Mouse (Mus musculus) liver, postnatal 0 days (tissue): ENCODE results near the gene Elovl5. TPM values are rescaled to one million over a fixed set of nuclear protein-coding genes. Genes with fewer than 3 reads are reported as not detected.

ENCODE experiments used
- ATAC-seq: fragments of 200-750 bp; cut with Nextera tagmentation; 2 replicates; pipeline ENCODE4 v1.8.0; 2017; ENCODE audit warnings: mild to moderate bottlenecking, moderate library complexity
- DNase-seq: peaks from one replicate; pipeline ENCODE4 v3.0.0-alpha.2; 2016
- H3K27ac ChIP-seq: fragments of 300-500 bp; sonication (generic); 2 replicates; pipeline ENCODE4 v1.5.1; 2014; ENCODE audit warnings: antibody characterized with exemption, moderate library complexity, mild to moderate bottlenecking, low read depth
- H3K27me3 ChIP-seq: fragments of 300-500 bp; sonication (generic); 2 replicates; pipeline ENCODE4 v1.6.1; 2014; ENCODE audit warnings: low read length, control low read depth, mixed read lengths; ENCODE audit not compliant: insufficient read depth
- H3K36me3 ChIP-seq: fragments of 300-500 bp; sonication (generic); replicated peaks from 2 replicates; pipeline ENCODE4 v1.6.1; 2014; ENCODE audit warnings: mild to moderate bottlenecking, control low read depth, low read length, moderate library complexity, mixed read lengths; ENCODE audit not compliant: insufficient read depth
- H3K4me1 ChIP-seq: fragments of 300-500 bp; sonication (generic); 2 replicates; pipeline ENCODE4 v1.6.1; 2014; ENCODE audit warnings: antibody characterized with exemption, mild to moderate bottlenecking, control low read depth; ENCODE audit not compliant: insufficient read depth
- H3K4me2 ChIP-seq: fragments of 300-500 bp; sonication (generic); 2 replicates; pipeline ENCODE4 v1.6.1; 2014; ENCODE audit warnings: low read depth, mild to moderate bottlenecking, low read length, moderate library complexity, mixed read lengths
- H3K4me3 ChIP-seq: fragments of 300-500 bp; sonication (generic); 2 replicates; pipeline ENCODE4 v1.5.1; 2014; ENCODE audit warnings: low read depth, low read length
- H3K9ac ChIP-seq: fragments of 300-500 bp; sonication (generic); replicated peaks from 2 replicates; pipeline ENCODE4 v1.6.1; 2014; ENCODE audit warnings: mild to moderate bottlenecking, moderate library complexity
- H3K9me3 ChIP-seq: fragments of 300-500 bp; sonication (generic); 2 replicates; pipeline ENCODE4 v1.6.1; 2016; ENCODE audit warnings: mild to moderate bottlenecking, control low read depth, low read length, mixed read lengths
- CTCF ChIP-seq: sonication (generic); IDR thresholded peaks from 2 replicates; pipeline ENCODE4 v1.5.1; 2016; ENCODE audit warnings: antibody characterized with exemption, low read depth
- EP300 ChIP-seq: IDR thresholded peaks from 2 replicates; pipeline ENCODE4 v1.6.1; 2016; ENCODE audit warnings: antibody characterized with exemption, low read depth, mild to moderate bottlenecking
- WGBS: fragments of 180-500 bp; shearing (Covaris S2); extraction: QIAGEN DNeasy Blood & Tissue Kit; methylation state at CpG from one replicate; pipeline ENCODE4 v1.1.7; 2014; ENCODE audit not compliant: insufficient replicate concordance; 5-methylcytosine and 5-hydroxymethylcytosine counted together
- polyA plus RNA-seq: library from polyadenylated mRNA; unstranded; fragments of >200 nt; fragmentation: Nextera tagmentation; extraction: Ambion mirVana; gene quantifications from 2 replicates; pipeline ENCODE4 v1.2.1, GENCODE M21; 2015

Elovl5 gene
- polyA plus RNA-seq, 1 experiment from 2014 or later: 107 TPM

GRCm38 (mm10) chr9:77955511-77955910, 38.3 kb downstream of the Elovl5 start:
- WGBS: 55% methylated on average over 2 of the region's 2 CpGs

GRCm38 (mm10) chr9:77955964-77956363, 38.8 kb downstream of the Elovl5 start:
- Histone ChIP-seq H3K4me1 (peaks cover 9% of the 10 kb centered on the region), H3K9ac (no peak overlapping the region), H3K27ac (no peak overlapping the region), H3K36me3 (peaks cover 18% of the 10 kb centered on the region), H3K9me3 (no peaks in the 10 kb centered on the region), H3K27me3 (no peaks in the 10 kb centered on the region), H3K4me3 (no peak overlapping the region), H3K4me2 (no peak overlapping the region)
- ATAC-seq (no peak), DNase-seq (no peak)
- 80% methylated on average over 8 of the region's 8 CpGs for whole genome bisulfite sequencing
- TF ChIP-seq CTCF: no peak
- no peak for TF ChIP-seq EP300

More at GRCm38 (mm10) chr9:77955511-77955910, 38.3 kb downstream of the Elovl5 start:
- Histone ChIP-seq H3K9me3 (no peaks in the 10 kb centered on the region), H3K27ac (no peak overlapping the region), H3K4me1 (peaks cover 9% of the 10 kb centered on the region), H3K9ac (no peak overlapping the region), H3K27me3 (no peaks in the 10 kb centered on the region), H3K36me3 (peaks cover 15% of the 10 kb centered on the region; the same call in 1 of the 2 replicates), H3K4me3 (no peak overlapping the region), H3K4me2 (no peak overlapping the region)
- ATAC-seq (no peak), DNase-seq (no peak)
- TF ChIP-seq EP300: no peak
- TF ChIP-seq CTCF: no peak

- 73% methylated on average over 7 of the region's 7 CpGs for WGBS
Observed at GRCm38 (mm10) chr9:77958327-77958726, 41.2 kb downstream of the Elovl5 start.

DNA sequence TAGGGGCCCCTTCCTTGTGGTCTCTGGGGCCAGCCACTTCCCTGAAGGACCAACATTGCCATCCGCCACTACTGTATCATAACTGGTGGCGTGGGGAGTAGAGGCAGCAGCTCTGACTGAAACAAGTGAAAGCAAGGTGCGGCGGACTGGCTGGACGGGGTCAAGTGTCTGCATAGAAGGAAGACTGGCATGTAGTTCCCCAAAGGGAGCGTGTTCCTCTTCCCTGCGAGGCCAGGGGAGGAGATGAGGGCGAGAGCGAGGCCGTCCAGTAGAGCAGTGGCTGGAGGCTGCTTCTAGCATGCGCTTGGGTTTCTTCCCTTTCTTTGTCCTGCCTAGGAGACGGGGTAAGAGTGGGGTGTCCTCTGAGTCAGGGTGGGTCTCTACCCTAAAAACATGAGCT, 42.6 kb downstream of the Elovl5 start:
- DNase-seq (no peak), ATAC-seq (0 out of 2 replicates have a peak, but pooled peaks have one; percentile 19)
- Histone ChIP-seq H3K4me3 (no peak overlapping the region), H3K4me1 (peaks cover 6% of the 10 kb centered on the region), H3K9me3 (no peaks in the 10 kb centered on the region), H3K27ac (no peak overlapping the region), H3K9ac (no peak overlapping the region), H3K36me3 (peaks cover 39% of the 10 kb centered on the region), H3K4me2 (peak overlapping the region; percentile 33; the same call in 1 of the 2 replicates), H3K27me3 (no peaks in the 10 kb centered on the region)
- 57% methylated on average over 12 of the region's 12 CpGs for WGBS
- no peak for TF ChIP-seq CTCF
- no peak for TF ChIP-seq EP300

More at GRCm38 (mm10) chr9:77958327-77958726, 41.2 kb downstream of the Elovl5 start:
- Histone ChIP-seq H3K27ac (no peak overlapping the region), H3K9me3 (no peaks in the 10 kb centered on the region), H3K4me1 (peaks cover 9% of the 10 kb centered on the region), H3K4me2 (no peak overlapping the region), H3K27me3 (no peaks in the 10 kb centered on the region), H3K9ac (no peak overlapping the region), H3K4me3 (no peak overlapping the region), H3K36me3 (peaks cover 39% of the 10 kb centered on the region)
- no peak for DNase-seq
- TF ChIP-seq EP300 (no peak), CTCF (no peak)
- ATAC-seq: no peak

- Histone ChIP-seq H3K9me3 (no peaks in the 10 kb centered on the region), H3K36me3 (peaks cover 39% of the 10 kb centered on the region), H3K4me1 (no peaks in the 10 kb centered on the region), H3K4me3 (no peak overlapping the region), H3K27me3 (no peaks in the 10 kb centered on the region), H3K9ac (no peak overlapping the region), H3K4me2 (no peak overlapping the region), H3K27ac (no peak overlapping the region)
- WGBS: 63% methylated on average over 6 of the region's 6 CpGs
- ATAC-seq: no peak
- TF ChIP-seq CTCF (no peak), EP300 (no peak)
- no peak for DNase-seq
Observed at GRCm38 (mm10) chr9:77961350-77961749, 44.2 kb downstream of the Elovl5 start.

DNA sequence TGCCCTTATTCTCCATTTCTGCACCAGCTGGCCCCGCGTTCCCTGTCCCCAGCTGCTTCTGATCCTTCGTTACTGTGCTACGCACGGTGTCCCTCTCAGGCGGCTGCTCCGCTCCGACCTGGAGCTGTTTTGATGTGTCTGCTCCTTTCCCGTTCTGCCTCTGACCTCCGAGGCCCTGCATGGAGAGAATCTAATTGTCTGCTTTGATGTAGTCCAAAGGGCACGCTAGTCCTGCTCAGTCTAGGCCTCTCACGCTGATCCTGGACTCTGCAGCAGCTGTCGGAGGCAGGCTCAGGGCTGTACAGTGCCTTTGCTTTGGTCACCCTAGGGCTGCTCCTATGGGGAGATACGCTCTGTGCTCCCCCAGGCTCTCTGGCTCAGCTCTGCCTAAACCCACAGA, 46.9 kb downstream of the Elovl5 start:
- no peak overlapping the region for H3K9ac ChIP-seq
- TF ChIP-seq EP300 (no peak), CTCF (no peak)
- no peak overlapping the region for H3K4me2 ChIP-seq
- no peak overlapping the region for H3K27ac ChIP-seq
- DNase-seq (no peak), ATAC-seq (peak; percentile 50; the same call in 1 of the 2 replicates)
- no peaks in the 10 kb centered on the region for H3K9me3 ChIP-seq
- no peak overlapping the region for H3K4me3 ChIP-seq
- H3K27me3 ChIP-seq: no peaks in the 10 kb centered on the region
- H3K4me1 ChIP-seq: no peaks in the 10 kb centered on the region
- 67% methylated on average over 14 of the region's 14 CpGs for WGBS
- peaks cover 24% of the 10 kb centered on the region for H3K36me3 ChIP-seq

DNA sequence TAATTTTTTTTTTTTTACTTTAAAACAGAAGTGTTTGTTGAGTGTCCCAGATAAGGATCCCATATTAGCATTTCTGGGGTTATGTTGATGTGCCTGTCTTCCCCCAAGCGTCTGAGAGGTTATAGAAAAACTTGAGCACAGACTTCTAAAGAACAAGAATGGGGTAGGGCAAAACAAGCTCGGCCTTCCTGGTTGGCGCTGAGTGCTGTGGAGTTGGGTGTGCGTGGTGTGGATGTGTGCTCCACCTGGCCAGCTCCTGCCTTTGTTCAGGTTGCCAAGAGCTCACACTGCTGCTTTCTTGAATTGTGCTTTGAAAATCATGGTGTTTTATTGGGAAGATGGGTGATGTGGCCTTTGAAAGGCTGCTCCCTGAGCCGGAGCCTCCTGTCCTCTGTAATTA, 48.1 kb downstream of the Elovl5 start:
- H3K4me1 ChIP-seq: no peaks in the 10 kb centered on the region
- H3K9me3 ChIP-seq: no peaks in the 10 kb centered on the region
- no peak overlapping the region for H3K4me3 ChIP-seq
- peaks cover 24% of the 10 kb centered on the region for H3K36me3 ChIP-seq
- 78% methylated on average over 5 of the region's 5 CpGs for WGBS
- no peak overlapping the region for H3K9ac ChIP-seq
- no peak for DNase-seq
- H3K4me2 ChIP-seq: no peak overlapping the region
- TF ChIP-seq EP300 (no peak), CTCF (no peak)
- no peak for ATAC-seq
- H3K27me3 ChIP-seq: no peaks in the 10 kb centered on the region
- H3K27ac ChIP-seq: no peak overlapping the region
